ENCODE assay signal across 9 mouse cellular contexts in genomic region chr5:129297657-129298349, GRCm38 (mm10).
DNase-seq lines count a peak whose midpoint lies in the region; ATAC-seq lines count a peak whose summit lies in the region.
"Had no signal": no experiment of that assay in that cellular context is flagged by ENCODE, and none has a peak within 500 bp of the region (broad histone marks: within the 10 kb centered on the region; RNA-seq: fewer than 3 reads in every experiment).

No protein-coding gene starts in this region.

- no peak overlapping the region for H3K9ac ChIP-seq in midbrain, embryonic 13.5 days (replicated peaks)

- no peaks in the 10 kb centered on the region for H3K27me3 ChIP-seq in midbrain, embryonic 10.5 days (ENCODE audit: low read depth, poor library complexity, severe bottlenecking)
- no peaks in the 10 kb centered on the region for H3K27me3 ChIP-seq in midbrain, embryonic 13.5 days

- 52% methylated on average over 11 of the region's 11 CpGs for WGBS in midbrain, embryonic 10.5 days
- 44% methylated on average over 11 of the region's 11 CpGs for WGBS in midbrain, embryonic 13.5 days

- H3K4me1 ChIP-seq in midbrain, embryonic 10.5 days = peaks cover 22% of the 10 kb centered on the region
- peaks cover 9% of the 10 kb centered on the region; the same call in 1 of the 2 replicates for H3K4me1 ChIP-seq in midbrain, embryonic 13.5 days (replicated peaks)

- H3K9me3 ChIP-seq in midbrain, embryonic 10.5 days (replicated peaks) = no peaks in the 10 kb centered on the region
- H3K9me3 ChIP-seq in midbrain, embryonic 13.5 days = no peaks in the 10 kb centered on the region

- H3K4me3 ChIP-seq in midbrain, embryonic 10.5 days = no peak overlapping the region
- no peak overlapping the region for H3K4me3 ChIP-seq in midbrain, embryonic 13.5 days (replicated peaks)

- no peak overlapping the region for H3K4me2 ChIP-seq in midbrain, embryonic 13.5 days (replicated peaks)

- ATAC-seq in frontal cortex, adult (ENCODE audit: low TSS enrichment) = peak; percentile 27; the same call in 1 of the 2 replicates
- no peak for ATAC-seq in midbrain, embryonic 13.5 days
- ATAC-seq in megakaryocyte progenitor cell, adult 5-6 weeks (replicated peaks; ENCODE audit: poor library complexity) = no peak

- peak overlapping the region; percentile 65; the same call in 1 of the 2 replicates for H3K27ac ChIP-seq in midbrain, embryonic 10.5 days (replicated peaks)
- H3K27ac ChIP-seq in midbrain, embryonic 13.5 days = no peak overlapping the region

- no peaks in the 10 kb centered on the region for H3K36me3 ChIP-seq in midbrain, embryonic 10.5 days
- no peaks in the 10 kb centered on the region for H3K36me3 ChIP-seq in midbrain, embryonic 13.5 days

- DNase-seq in frontal cortex, postnatal 25 days (ENCODE audit: low spot score in 2 of 2) = no peak
- no peak for DNase-seq in midbrain, embryonic 10.5 days (ENCODE audit: low spot score)
- peak; percentile 13 to 25 for DNase-seq in kidney, adult 8-10 months
- peak; percentile 89 for DNase-seq in retina, postnatal 1 day
- DNase-seq in urinary bladder, postnatal 10 days (ENCODE audit: low spot score) = no peak
- DNase-seq: gastrocnemius, postnatal 10 days had no signal

Comparison
In these comparisons a context has a peak if more than half of its experiments do, and no peak if none do; other contexts are left out.
1. DNase-seq: peak in kidney, adult 8-10 months (2 of 2) and retina, postnatal 1 day (single experiment); none in frontal cortex, postnatal 25 days (0 of 2), midbrain, embryonic 10.5 days (single experiment) and urinary bladder, postnatal 10 days (single experiment).